Mouse (Mus musculus) large intestine, adult 2 months (tissue): ENCODE data around the gene Ppp2r1b. TPM values are rescaled to one million over a fixed set of nuclear protein-coding genes. Genes with fewer than 3 reads are reported as not detected.
"Not testable (repeated sequence)": the region's sequence is repeated elsewhere in the genome, so short reads cannot be mapped to it uniquely, and the experiment has no call there.

Experiments
- DNase-seq: peaks from one replicate; pipeline ENCODE4 v3.0.0-alpha.2; 2012; ENCODE audit warnings: low read depth, low spot score
- WGBS: fragments of 180-500 bp; shearing (Covaris S2); methylation state at CpG from one replicate; pipeline ENCODE4 v1.1.7; 2018; 5-methylcytosine and 5-hydroxymethylcytosine counted together
- polyA plus RNA-seq: library from polyadenylated mRNA; depleted of rRNA; stranded (reverse); fragments of >200 nt; gene quantifications from 2 replicates; pipeline ENCODE4 v1.2.3, GENCODE M21; 2012; rRNA removed

The Ppp2r1b gene
- polyA plus RNA-seq = 7.0 and 7.9 TPM in 2 replicates

- no peak for DNase-seq
- WGBS = 84% methylated on average over 3 of the region's 3 CpGs
These were observed at the start of gene Ppp2r1b for GRCm38 (mm10) chr9:50845081-50845480. Gene Ppp2r1b (plus strand): TSS chr9:50845301.

- 91% methylated on average over 8 of the region's 8 CpGs for WGBS
- DNase-seq = no peak
These were observed 48.3 kb upstream of the Ppp2r1b start for GRCm38 (mm10) chr9:50796776-50797175.

- DNase-seq = no peak
- WGBS = 95% methylated on average over 7 of the region's 7 CpGs
These were observed 47.5 kb upstream of the Ppp2r1b start for GRCm38 (mm10) chr9:50797641-50798040.

GRCm38 (mm10) chr9:50798368-50798767 is 46.7 kb upstream of the Ppp2r1b start:
- WGBS = 76% methylated on average over 5 of the region's 5 CpGs
- DNase-seq = no peak

GRCm38 (mm10) chr9:50800985-50801384 is 44.1 kb upstream of the Ppp2r1b start:
- WGBS = 74% methylated on average over 2 of the region's 2 CpGs
- peak; percentile 10 for DNase-seq

GRCm38 (mm10) chr9:50803055-50803671 is 41.9 kb upstream of the Ppp2r1b start:
- WGBS = 87% methylated on average over 7 of the region's 7 CpGs
- no peak for DNase-seq

- no peak for DNase-seq
- WGBS = 91% methylated on average over 6 of the region's 6 CpGs
These were observed 36.6 kb upstream of the Ppp2r1b start for GRCm38 (mm10) chr9:50808471-50808870.

GRCm38 (mm10) chr9:50809146-50809545 is 36.0 kb upstream of the Ppp2r1b start:
- no peak for DNase-seq
- 92% methylated on average over 13 of the region's 13 CpGs for WGBS

GRCm38 (mm10) chr9:50811187-50811586 is 33.9 kb upstream of the Ppp2r1b start:
- 93% methylated on average over 7 of the region's 7 CpGs for WGBS
- DNase-seq = no peak

GRCm38 (mm10) chr9:50811746-50812145 is 33.4 kb upstream of the Ppp2r1b start:
- 81% methylated on average over 2 of the region's 2 CpGs for WGBS

GRCm38 (mm10) chr9:50813796-50814195 is 31.3 kb upstream of the Ppp2r1b start:
- WGBS = 96% methylated on average over 5 of the region's 5 CpGs
- DNase-seq = no peak

More at GRCm38 (mm10) chr9:50811746-50812145, 33.4 kb upstream of the Ppp2r1b start:
- no peak for DNase-seq

GRCm38 (mm10) chr9:50815666-50816065 is 29.4 kb upstream of the Ppp2r1b start:
- DNase-seq = no peak
- WGBS = 88% methylated on average over 4 of the region's 4 CpGs

GRCm38 (mm10) chr9:50816512-50816911 is 28.6 kb upstream of the Ppp2r1b start:
- no peak for DNase-seq
- 100% methylated on average over 1 of the region's 1 CpGs for WGBS

GRCm38 (mm10) chr9:50818050-50818449 is 27.1 kb upstream of the Ppp2r1b start:
- WGBS = 88% methylated on average over 6 of the region's 6 CpGs
- no peak for DNase-seq

- WGBS = 81% methylated on average over 6 of the region's 6 CpGs
- DNase-seq = no peak
These were observed 25.4 kb upstream of the Ppp2r1b start for GRCm38 (mm10) chr9:50819716-50820115.

GRCm38 (mm10) chr9:50821651-50822050 is 23.4 kb upstream of the Ppp2r1b start:
- peak; percentile 22 for DNase-seq
- WGBS = 64% methylated on average over 6 of the region's 6 CpGs

GRCm38 (mm10) chr9:50822216-50822615 is 22.9 kb upstream of the Ppp2r1b start:
- DNase-seq = no peak
- WGBS = 96% methylated on average over 5 of the region's 5 CpGs

GRCm38 (mm10) chr9:50823779-50824453 is 21.2 kb upstream of the Ppp2r1b start:
- no peak for DNase-seq
- 90% methylated on average over 11 of the region's 11 CpGs for WGBS

- no peak for DNase-seq
- 89% methylated on average over 5 of the region's 5 CpGs for WGBS
These were observed 13.6 kb upstream of the Ppp2r1b start for GRCm38 (mm10) chr9:50831514-50831913.

- 93% methylated on average over 4 of the region's 4 CpGs for WGBS
- no peak for DNase-seq
These were observed 12.9 kb upstream of the Ppp2r1b start for GRCm38 (mm10) chr9:50832162-50832561.

GRCm38 (mm10) chr9:50832582-50832981 is 12.5 kb upstream of the Ppp2r1b start:
- DNase-seq = not testable (repeated sequence)
- WGBS = 89% methylated on average over 2 of the region's 2 CpGs
